Mouse (Mus musculus) erythroblast, embryonic 14.5 days (primary cell): ENCODE results near the gene Nrg4.

Source experiments
- GATA1 ChIP-seq: IDR thresholded peaks from 2 replicates; pipeline ENCODE4 v1.6.1; 2012; ENCODE audit warnings: low read length, inconsistent platforms, mixed read lengths
- TAL1 ChIP-seq: IDR thresholded peaks from 3 replicates; pipeline ENCODE4 v1.6.1; 2012; ENCODE audit warnings: low read length, inconsistent platforms, mixed read lengths

GRCm38 (mm10) chr9:55246440-55246839 is 80.2 kb downstream of the Nrg4 start:
- TF ChIP-seq TAL1 = no peak
- TF ChIP-seq GATA1 = no peak
